Mouse (Mus musculus): ENCODE data around the gene Ppp1r12b.

- TF ChIP-seq CTCF (conservative IDR thresholded peaks at IDR 0.05; ENCODE audit: low read length) (no peak), POU5F1 (IDR thresholded peaks at IDR 0.05; ENCODE audit: borderline replicate concordance, low read length) (no peak), NANOG (IDR thresholded peaks at IDR 0.05; ENCODE audit: borderline replicate concordance, low read length) (no peak)
Observed at GRCm38 (mm10) chr1:134995437-134995836, 39.7 kb upstream of the Ppp1r12b start.
